Mouse (Mus musculus) natural killer cell, adult 2 months (primary cell): ENCODE data around the gene Peak1.

Experiments
- DNase-seq, 2 experiments: peaks; one replicate each; pipeline ENCODE4 v3.0.0; 2022; ENCODE audit warnings: low spot score in 2 of 2

Gene Peak1

DNA sequence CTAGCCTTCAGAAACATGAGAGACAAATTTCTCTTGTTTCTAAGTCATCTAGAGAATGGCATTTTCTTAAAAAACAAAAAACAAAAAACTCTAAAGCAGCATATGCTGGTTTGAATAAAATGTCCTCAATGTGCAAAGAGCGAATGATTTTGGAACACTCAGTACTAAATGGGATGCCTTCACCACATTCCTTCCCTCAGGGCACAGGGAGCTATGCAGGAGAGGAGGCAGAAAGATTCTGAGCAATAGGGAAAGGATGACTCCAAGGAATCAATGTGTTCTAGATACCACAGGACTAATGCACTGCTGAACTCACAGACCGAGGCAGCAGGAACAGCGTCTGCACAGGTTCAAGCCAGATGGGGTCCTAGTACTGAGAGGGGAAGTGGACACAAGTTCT is 103.5 kb downstream of the Peak1 start:
- DNase-seq, result no peak

DNA sequence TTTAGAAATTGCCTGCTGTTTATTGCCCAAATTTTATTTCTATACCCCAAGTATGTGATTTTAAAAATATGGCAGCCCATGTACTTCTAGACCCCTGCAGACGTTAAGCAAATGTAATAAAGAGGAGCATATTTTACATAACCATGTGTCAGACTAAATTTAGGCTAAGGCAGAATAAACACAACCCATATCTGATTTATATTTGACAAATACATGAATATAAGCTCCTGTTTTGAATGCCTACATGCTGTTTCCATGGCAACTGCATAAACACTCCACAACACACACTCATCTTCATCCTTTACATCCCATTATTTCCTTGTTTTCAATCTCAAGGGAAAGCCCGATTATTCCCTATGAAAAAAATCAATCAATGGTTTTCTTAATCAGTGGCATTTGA is 108.8 kb downstream of the Peak1 start:
- no peak for DNase-seq

DNA sequence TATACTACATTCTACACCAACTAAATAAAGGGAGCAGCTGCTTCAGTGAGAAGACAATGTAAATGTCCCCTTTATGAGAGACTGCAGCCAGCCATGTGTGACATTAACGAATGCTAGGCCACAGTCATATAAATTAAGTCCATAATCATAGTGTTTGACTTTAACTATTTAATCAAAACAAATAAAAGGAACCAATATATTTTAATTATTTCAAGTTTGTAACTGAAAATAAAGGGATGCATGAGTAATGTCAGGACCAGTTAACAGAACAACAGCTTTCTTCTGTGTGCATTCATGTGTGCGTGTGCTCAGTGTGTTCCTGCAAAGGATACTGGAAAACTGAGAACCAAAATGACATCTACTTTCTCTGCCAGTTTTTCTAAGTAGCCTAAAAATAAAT is 113.3 kb downstream of the Peak1 start:
- no peak for DNase-seq

DNA sequence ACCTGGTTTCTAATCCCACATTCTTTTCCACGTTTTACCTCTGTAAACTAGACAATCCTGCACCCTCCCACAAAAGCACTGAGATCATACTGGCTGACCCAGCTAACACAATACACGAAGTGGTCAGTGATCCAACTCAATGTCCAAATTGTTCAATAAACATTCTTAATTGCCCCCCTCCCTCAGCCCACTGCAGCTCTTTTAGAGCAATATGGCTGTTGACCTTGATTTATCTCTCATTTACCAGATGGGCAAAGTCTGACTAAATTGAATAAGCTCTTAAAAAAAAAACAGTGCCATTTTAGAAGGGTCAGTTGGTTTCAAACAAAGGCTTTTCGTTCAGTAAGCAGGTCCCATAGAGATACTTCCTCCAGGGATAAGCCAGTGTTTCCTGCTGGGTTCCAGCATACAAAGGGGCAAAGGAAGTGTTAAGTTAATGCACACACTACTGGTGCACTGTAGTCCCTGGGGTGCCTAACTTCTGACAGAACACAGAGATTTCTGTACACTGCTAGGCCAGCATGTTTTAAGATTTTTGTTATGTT is 114.9 kb downstream of the Peak1 start:
- DNase-seq, result no peak

DNA sequence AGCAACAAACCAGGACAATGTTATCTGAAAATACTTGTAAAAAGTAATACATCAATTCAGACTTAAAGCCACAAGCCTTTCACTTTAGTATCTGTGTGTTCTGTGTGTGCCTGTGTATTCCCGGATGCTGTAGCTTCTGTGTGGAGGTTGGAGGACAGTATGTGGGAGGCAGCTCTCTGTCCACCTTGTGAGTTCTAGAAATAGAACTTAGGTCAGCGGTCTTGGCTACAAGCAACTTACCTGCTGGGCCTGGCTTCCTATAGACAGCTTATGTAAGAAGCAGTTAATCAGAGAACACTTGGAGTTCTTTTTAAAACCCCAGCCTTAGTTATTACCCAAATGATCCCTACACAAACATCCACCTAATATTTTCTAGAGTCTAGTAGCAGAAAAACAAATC is 127.8 kb downstream of the Peak1 start:
- no peak for DNase-seq

DNA sequence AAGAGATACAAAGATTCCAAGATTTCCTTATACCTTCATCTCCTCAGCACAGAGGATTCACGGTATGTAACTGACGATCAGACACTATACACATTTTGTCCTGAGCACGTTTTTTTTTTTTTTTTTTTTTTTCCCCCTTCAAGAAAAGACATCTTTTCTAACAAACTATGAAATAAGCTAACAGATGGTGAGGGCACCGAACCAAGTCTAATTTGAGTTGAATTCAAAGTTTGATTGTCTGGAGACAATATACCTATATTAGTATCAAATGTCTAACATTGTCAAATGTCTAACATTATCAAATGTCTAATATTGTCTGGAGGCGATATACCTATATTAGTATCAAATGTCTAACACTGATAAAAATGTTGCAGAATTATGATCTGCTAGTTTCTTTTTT is 135.4 kb downstream of the Peak1 start:
- no peak for DNase-seq

DNA sequence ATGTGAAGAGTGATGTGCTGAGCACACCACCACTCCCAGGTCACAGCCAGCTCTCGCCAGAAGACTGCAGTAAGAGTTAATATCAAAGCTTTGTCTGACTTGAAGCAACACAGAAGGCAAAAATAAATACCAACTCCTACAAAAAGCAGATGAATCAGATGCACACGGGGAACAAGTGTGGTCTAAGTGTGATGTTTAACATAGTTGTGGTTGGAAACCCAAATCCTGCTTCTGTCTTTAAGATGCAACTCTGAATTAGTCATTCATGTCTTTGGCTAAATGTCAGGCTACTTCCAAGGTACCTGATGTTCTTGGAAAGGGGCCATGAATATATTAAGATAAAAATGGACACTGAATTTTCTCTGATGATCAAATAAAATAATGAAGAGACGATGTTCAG is 144.3 kb downstream of the Peak1 start:
- DNase-seq, result peak in 1 of 2 experiments; percentile 33

DNA sequence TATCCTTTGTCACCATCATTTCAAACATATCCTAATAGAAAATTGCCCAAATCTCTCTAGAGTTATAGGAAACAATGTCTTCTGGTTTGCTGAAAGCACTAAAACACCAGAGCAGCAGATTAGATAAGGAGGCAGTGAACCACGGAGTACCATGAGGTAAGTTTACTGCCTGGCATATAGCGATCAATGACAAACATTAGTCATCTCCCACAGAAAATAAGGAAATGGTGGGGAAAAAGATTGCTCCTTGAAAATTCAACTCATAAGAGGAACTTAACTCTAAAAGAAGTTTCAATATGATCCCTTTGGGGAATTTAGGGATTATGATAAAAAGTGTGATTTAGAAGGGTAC is 145.6 kb downstream of the Peak1 start:
- no peak for DNase-seq

DNA sequence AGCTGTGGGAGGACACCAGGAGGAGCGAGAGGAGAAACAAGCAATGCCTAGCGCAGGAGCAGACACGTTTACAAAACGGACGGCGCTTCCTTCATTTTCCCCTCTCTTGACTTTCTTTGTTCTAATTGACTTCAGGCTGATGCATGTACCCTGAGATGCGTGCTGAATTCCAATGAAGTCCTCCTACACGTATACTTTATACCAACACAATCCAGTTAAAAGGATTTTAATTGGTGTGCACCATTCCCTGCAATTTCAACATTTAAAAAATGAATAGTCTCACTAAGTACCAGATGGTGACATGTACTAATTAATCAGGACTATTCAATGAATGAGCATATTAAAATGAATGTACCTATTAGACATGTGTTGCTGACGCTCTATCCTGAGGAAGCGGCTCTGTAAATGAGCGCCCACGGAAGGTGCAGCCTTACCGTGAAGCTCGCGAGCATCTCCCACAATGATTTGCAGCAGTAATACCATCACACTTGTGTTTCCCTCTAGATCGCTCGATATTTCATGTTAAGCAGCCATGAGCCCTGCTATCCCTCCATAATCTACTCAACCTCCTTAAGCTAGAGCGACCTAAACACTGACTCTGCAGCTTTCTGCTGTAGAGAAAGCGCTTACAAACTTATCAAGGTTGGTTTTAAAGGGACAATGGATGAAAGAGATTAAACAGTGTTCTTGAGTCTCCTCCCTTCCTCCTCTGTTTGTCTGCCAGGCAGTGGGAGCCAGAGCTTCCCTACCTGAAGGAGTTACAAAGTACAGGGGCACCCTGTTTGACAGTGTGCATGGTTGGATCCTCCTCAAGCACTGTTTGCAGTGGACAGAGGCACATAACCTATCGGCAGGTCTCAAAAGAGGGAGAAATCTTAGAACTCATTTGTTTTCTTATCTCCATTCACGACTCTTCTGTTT is 146.3 kb downstream of the Peak1 start:
- DNase-seq, result no peak

DNA sequence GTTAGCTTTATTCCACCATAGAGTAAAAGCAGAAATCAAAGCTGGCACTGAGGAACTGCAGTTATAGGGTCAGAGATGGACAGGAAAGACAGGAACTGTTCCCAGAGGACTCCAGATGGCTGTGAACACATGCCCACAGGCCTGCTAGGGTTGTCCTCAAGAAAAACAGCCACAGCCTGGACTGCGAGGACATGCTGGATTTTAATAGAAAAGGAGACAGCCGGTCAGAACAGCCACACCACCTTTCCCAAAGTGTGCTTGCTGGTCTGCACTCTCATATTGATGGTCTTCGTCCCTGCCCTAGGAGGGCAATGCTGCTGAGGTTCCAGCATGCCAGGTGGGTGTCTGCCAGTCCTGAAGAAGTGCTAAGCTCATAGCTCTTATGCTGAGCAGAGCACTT is 148.8 kb downstream of the Peak1 start:
- DNase-seq, result no peak

DNA sequence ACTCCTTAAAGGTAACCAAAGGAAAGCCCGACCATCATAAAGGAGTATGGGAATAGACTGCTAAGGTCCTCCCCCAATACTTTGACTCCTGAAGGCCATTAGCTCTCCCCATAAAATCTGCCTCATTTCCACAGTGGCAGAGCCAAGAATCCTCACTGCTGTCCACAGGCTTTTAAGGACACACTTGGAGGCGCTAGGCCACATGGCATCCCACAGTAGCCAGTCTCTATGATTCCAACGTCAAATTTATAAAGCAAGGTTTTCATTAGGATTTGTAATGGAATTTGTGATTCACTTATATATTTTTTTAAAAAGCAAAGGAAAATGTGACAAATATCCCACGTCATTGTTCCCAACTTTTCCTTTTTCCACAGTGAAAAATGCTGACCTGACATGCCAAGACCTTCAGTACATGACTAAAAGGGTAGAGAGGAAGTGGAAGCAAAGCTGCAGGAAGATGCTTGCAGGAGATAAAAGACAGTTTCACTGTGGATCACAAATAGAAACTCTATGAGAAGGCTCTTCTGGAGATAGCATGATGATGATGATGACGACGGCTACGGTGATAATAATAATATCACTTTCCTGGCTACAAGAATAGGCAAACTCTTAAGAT is 151.6 kb downstream of the Peak1 start:
- no peak for DNase-seq

DNA sequence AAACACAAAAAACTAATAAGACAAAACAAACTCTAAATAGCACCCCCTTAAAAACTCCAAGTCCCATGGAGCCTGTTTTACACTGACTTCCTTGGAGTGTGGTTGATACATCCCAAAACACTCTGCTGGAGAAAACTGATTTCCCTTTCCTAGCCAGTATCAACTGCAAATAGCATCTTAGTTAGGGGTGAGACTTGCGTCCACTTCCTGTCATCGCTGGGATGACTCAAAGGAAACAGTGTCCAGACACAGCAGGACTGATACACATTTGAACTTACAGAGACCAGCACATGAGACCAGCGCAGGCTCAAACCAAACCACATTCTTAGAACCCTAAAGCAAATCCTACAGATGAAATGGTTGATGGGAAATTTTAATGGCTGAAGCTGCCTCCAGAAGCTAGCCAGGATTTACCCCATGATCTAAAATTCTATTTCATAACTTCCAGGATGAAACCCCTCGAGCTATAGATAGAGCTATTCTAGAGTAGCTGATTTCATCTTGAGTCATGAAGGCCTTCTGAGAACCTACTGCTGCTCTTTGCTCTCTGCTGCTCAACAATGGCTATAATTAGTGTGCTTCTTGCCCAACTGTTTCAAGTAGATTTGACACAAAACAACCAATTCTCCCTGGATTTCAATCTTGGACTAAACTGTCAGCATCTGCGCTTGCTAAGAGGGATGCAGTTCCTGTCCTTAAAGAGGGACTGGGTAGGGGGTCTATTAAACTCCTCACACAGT is 152.2 kb downstream of the Peak1 start:
- peak; percentile 14 to 41 for DNase-seq

DNA sequence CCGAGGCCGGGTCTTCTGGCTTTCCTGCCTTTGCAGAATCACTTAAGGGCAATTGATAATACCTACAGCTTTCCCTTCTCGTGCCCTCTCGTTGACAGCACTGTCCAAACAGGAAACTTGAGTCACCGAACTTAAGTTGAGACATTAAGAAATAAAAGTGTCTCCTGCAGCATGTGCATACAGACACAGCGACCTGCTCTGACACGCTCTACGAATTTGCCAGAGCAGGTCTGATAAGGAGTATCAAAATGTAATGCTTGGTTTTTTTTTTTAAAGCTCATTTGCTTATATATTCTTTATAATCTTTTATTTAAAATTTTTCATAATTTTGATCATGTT is 152.9 kb downstream of the Peak1 start:
- no peak for DNase-seq

DNA sequence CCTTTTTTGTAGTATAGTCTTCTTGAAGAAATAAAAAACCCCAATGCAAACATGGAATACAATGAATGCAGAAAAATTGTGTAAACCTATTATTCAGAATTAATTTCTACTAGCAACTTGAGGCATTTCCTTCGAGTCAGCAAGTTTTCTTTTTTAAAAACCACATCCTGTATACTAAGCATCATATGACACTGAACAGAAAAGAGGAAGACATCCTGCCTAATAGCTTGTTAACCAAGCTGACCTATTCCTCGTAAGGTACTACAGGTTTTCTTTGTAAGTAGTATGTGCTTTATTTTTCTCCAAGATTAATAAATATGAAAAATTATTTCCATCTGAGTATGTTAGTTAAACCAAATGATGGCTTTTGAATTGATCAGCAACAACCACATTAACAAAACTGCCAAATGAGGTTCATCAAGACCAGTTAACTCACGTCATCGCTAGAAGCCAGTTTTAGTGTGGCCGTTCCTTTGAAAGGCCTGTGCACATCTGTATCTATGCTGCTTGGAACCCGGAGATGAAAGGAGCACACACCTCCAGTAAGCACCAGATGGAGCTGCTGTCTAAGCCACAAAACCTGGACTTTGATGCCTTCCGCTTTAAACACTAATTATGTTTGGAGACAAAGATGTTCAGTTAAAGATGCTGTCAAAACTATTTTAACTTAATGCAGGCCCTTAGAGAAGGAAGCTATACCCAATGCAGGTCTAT is 153.4 kb downstream of the Peak1 start:
- peak; percentile 55 to 65 for DNase-seq

DNA sequence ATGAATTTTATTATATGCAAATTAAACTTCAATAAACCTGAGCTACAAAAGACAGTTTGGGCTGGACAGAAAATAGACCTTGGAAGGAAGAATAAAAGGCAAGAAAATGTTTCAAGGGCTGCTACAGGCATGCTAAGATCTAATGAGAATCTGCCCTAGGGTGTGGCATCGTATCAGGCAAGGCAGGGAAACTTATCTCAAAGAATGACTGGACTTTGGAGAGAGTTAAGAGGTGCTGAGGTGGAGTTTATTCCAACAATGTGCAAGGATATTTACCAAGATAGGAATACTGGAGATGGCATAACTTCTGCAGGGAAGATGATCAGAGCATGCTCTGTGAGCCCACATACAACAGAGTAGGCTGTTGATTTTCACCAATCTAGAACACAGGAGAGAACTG is 154.8 kb downstream of the Peak1 start:
- no peak for DNase-seq

DNA sequence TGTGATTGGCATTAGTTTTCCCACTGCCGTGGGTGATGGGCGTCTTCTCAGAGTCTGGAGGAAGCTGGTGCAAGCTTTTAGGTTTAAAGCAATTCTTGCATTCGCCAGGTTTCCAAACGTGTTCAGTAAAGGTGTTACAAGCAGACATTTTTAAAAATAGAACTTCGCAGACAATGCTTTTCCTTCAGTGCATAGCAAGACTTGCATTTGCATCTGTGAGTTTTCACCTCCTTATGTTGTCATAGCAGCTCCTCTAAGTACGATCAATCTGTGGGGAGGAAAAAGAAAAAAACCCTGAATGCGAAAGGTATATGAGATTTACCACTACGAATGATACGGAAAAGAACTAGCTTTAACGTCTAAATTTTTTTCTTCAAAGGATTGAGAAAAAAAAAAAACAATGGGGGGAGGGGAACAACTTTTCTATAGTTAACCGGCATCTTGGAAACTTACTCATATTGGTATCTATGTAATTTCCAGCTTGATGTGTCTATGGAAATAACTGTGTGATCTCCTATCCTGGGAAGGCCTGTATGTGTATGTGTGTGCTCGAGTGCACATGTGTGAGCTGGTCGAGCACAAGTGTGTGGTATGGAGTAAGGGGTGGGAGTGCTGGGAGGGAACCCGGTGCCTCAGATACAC is 157.3 kb downstream of the Peak1 start:
- DNase-seq, result no peak

DNA sequence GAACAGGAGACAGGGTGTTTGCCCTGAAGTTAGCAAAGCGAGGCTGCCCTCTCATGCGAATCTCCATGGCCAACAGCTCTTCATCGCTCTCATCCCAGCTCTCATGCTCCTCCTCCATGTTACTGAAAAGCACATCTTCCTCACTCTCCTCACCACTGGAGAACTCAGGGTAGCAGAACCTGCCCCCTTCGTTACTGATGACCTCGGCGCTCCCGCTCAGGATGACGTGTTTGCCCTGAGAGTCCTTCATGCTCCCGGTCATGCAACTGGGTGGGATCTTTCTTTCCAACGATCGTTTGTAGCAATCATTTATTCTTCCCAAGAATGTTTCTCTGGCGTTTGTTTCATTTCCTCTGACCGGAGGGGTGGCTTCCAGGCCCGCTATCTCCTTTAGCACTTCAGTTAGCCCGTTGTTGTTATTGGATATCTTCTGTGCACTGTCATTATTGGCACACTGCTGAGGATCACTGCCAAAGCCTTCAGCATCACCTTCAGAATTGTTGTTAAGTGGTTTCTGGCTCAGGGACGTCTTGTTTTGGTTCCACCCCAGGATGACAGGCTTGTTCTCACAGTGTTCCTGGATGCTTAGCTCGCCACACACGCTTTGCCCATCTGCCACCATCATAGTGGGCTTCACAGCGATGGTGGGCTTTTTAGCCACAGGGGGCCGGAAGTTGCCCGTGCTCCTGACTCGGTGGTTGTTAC is 157.9 kb downstream of the Peak1 start:
- no peak for DNase-seq

DNA sequence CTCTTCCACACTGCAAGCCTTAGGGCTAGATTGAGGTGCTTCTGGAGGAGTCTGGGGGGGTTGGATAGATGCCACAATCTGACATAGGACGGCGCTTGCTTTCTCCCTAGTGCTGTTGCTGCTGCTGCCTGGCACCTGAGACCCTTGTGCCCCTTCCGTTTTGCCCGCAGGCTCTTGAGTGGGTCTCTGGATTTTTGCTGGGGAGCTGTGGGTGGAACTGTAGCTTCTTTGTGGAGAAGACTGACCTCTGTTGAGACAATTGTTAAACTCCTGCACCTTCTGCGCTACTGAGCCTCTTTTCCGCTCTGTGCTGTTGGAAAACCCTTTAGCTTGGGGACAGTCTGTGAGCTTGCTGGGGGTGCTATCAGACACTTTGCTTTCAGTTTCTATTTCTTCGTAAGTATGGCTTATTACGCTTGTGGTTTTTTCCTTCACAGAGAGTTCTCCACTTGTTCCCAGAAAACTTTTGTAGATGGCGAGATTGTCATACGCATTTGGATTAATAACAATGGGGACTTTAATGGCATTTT is 159.5 kb downstream of the Peak1 start:
- DNase-seq, result no peak

DNA sequence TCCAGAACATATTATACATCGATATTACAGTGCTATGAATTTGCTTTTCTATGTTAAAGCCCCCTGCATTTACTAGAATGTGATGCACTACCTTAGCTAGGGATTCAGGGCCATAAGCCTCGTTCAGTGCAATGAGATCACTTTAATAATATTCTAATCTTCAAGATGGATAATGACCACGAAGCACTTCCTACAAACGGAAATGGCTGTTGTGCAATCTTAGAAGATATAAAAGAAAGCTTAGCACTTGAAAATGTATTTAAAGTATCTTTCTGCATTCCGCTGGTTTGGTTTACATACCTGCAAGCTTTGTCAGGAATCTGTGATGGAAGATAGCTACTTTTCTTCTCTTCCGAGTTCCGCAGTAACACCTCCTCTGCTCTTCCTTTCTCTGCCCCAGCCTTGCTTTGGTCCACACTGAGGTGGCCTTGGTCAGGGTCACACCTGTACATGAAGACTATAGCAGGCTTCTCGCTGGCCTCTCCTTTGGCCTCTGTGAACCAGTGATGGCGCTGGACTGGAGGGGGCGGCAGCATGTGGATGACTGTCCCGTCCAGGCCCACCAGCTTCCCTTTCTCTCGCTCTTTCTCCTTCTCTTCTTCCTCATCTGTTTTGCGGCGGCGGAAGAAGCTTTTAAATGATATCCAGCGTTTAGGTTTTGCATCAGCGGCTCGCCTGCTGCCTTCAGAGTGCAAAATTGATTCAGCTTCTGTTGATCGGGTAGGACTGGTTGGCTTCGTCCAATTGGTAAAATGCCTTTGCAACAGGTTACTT is 160.5 kb downstream of the Peak1 start:
- DNase-seq, result no peak
